ENCODE assay signal across 24 mouse cellular contexts in the genomic region with DNA sequence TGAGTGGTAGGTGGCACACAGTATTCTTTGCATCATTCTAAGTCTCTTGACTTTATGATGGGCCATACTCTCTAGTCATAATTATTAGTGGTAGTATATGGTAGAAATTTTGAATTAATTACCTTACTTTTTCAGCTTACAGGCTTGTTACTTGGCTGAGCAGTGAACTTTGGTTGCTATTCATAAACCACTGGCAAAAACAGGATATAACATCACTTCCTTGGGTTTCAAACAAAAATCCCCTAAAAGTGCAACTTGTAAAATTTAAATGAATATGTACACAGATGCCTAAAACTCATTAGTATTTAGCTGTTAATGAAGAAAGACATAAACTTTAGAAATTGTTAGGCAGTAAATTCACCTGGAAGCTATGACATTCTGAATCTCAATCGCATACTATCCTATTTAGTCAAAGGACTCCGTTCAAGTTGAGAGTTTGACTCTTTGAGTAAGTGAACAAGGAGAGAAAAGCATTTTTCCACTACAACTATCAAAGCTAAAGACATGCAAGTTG. TPM values are rescaled to one million over a fixed set of nuclear protein-coding genes. Genes with fewer than 3 reads are reported as not detected.
DNase-seq lines count a peak whose midpoint lies in the region; ATAC-seq and TF ChIP-seq lines count a peak whose summit lies in the region.
"Had no signal": no experiment of that assay in that cellular context is flagged by ENCODE, and none has a peak within 500 bp of the region (broad histone marks: within the 10 kb centered on the region; RNA-seq: fewer than 3 reads in every experiment).

No protein-coding gene starts in this region.

- dilution Hi-C loops in CH12.LX (cut with MboI; ENCODE audit: extremely low pct_ligation_motif_present, extremely low pct_unique_long_range_greater_than_20kb, low sequenced_read_pairs), result no loop called here

- ATAC-seq in neutrophil, adult 5-6 weeks (ENCODE audit: extremely low read depth, insufficient number of reproducible peaks, low FRiP score, poor library complexity, severe bottlenecking), result peak; percentile 69
- ATAC-seq: forebrain, embryonic 13.5 days; hindbrain, postnatal 0 days; intestine, embryonic 16.5 days had no signal

- no peak for TF ChIP-seq POLR2A in CH12.LX (IDR thresholded peaks at IDR 0.05; ENCODE audit: low read depth, low read length)

- no peaks in the 10 kb centered on the region for H3K27me3 ChIP-seq in CH12.LX (replicated peaks)
- H3K27me3 ChIP-seq: forebrain, embryonic 13.5 days; heart, embryonic 13.5 days; hindbrain, embryonic 13.5 days had no signal

- no peak for TF ChIP-seq CTCF in CH12.LX (conservative IDR thresholded peaks at IDR 0.05 in 1 of 2, IDR thresholded peaks at IDR 0.05 in 1 of 2; ENCODE audit: low read depth in 2 of 2, low read length in 2 of 2)

- peaks cover 0 to 5% of the 10 kb centered on the region in 2 experiments; a peak in 1 of 4 replicates for H3K4me1 ChIP-seq in CH12.LX (ENCODE audit: control insufficient read depth in 1 of 2, insufficient read depth in 2 of 2)
- H3K4me1 ChIP-seq: embryonic facial prominence, embryonic 10.5 days; forebrain, embryonic 13.5 days; heart, embryonic 13.5 days; hindbrain, embryonic 13.5 days had no signal

- no peak overlapping the region for H3K27ac ChIP-seq in CH12.LX (ENCODE audit: insufficient read depth, low read depth)
- H3K27ac ChIP-seq: embryonic facial prominence, embryonic 10.5 days; forebrain, embryonic 13.5 days; gastrocnemius, adult 2 months; heart, embryonic 13.5 days; hindbrain, embryonic 13.5 days; hindbrain, postnatal 0 days had no signal

- H3K9ac ChIP-seq in CH12.LX (ENCODE audit: insufficient read depth, low read depth), result no peak overlapping the region
- H3K9ac ChIP-seq: forebrain, embryonic 13.5 days; heart, embryonic 13.5 days; hindbrain, embryonic 13.5 days had no signal

- no peak overlapping the region for H3K4me2 ChIP-seq in CH12.LX (ENCODE audit: insufficient read depth, low read depth, poor library complexity, severe bottlenecking)
- H3K4me2 ChIP-seq: forebrain, embryonic 13.5 days; heart, embryonic 13.5 days; hindbrain, embryonic 13.5 days had no signal

- no peak overlapping the region for H3K4me3 ChIP-seq in CH12.LX (replicated peaks in 1 of 3; ENCODE audit: low read depth in 2 of 3, low read length in 2 of 3, poor library complexity in 1 of 3)
- H3K4me3 ChIP-seq: embryonic facial prominence, embryonic 10.5 days; forebrain, embryonic 13.5 days; gastrocnemius, adult 2 months; heart, embryonic 13.5 days; hindbrain, embryonic 13.5 days had no signal

- no peaks in the 10 kb centered on the region for H3K36me3 ChIP-seq in CH12.LX (replicated peaks in 1 of 2; ENCODE audit: control insufficient read depth in 1 of 2, insufficient read depth in 1 of 2, low read length in 1 of 2)
- H3K36me3 ChIP-seq: embryonic facial prominence, embryonic 10.5 days; heart, embryonic 13.5 days; hindbrain, embryonic 13.5 days had no signal

- H3K79me2 ChIP-seq in CH12.LX (replicated peaks; ENCODE audit: control insufficient read depth, extremely low read depth, insufficient read depth, poor library complexity, severe bottlenecking), result no peaks in the 10 kb centered on the region

- peak; percentile 56 for DNase-seq in CD4-positive helper T cell, adult 2 months (ENCODE audit: low read depth, low spot score)
- DNase-seq in CH12.LX (ENCODE audit: extremely low read depth), result no peak
- peak; percentile 75 for DNase-seq in induced T-regulatory cell, adult 2 months (ENCODE audit: low read depth)
- no peak for DNase-seq in left cerebral cortex, postnatal 36 days (ENCODE audit: low spot score in 2 of 2)
- DNase-seq in cerebellum, adult 8-10 months, result no peak
- no peak for DNase-seq in adrenal gland, postnatal 10 days
- DNase-seq in kidney, postnatal 14 days, result no peak
- DNase-seq: adrenal gland, adult 2 months; B cell, adult 2 months; cerebellum, adult 11-12 months; cerebellum, adult 9-11 months; cerebellum, postnatal 36 days; gastrocnemius, adult 2 months; gastrocnemius, postnatal 36 days; heart, adult 11 months; heart, postnatal 36 days; kidney, adult 8-10 months had no signal

- in situ Hi-C loops in CH12.LX (cut with MboI; ENCODE audit: low pct_ligation_motif_present, low pct_unique_long_range_greater_than_20kb, low sequenced_read_pairs), result no loop called here

- peak; percentile 28; the same call in 1 of the 2 replicates for TF ChIP-seq EP300 in CH12.LX (IDR thresholded peaks at IDR 0.05; ENCODE audit: low read length)

- TF ChIP-seq RAD21 in CH12.LX (IDR thresholded peaks at IDR 0.05; ENCODE audit: low read depth, low read length), result no peak

- intact Hi-C loops in left cerebral cortex, postnatal 36 days (cut with DNase I), result no loop called here

- H3K9me3 ChIP-seq in CH12.LX (replicated peaks; ENCODE audit: low read length), result no peaks in the 10 kb centered on the region
- H3K9me3 ChIP-seq: embryonic facial prominence, embryonic 10.5 days; forebrain, embryonic 13.5 days; heart, embryonic 13.5 days; hindbrain, embryonic 13.5 days had no signal

TF ChIP-seq in CH12.LX, 34 proteins besides CTCF, POLR2A, EP300 and RAD21:
- TF ChIP-seq RCOR1 (conservative IDR thresholded peaks at IDR 0.05; ENCODE audit: low read depth, low read length) (no peak), POLR2AphosphoS2 (IDR thresholded peaks at IDR 0.05; ENCODE audit: low read depth, low read length) (no peak), MEF2A (IDR thresholded peaks at IDR 0.05; ENCODE audit: borderline replicate concordance, low read depth, low read length) (peak; percentile 31; the same call in 1 of the 2 replicates)

RNA-seq across cellular contexts. Expression of gene Gpr174, which starts 38.0 kb away (rescaled TPM):
- total RNA-seq in CH12.LX (2012; rRNA removed) (8.5 and 13.3 TPM in 2 replicates), CH12.LX (2014; rRNA removed) (30.3 and 39.3 TPM in 2 replicates)
- 15.2 and 16.2 TPM in 2 replicates for polyA plus RNA-seq in CH12.LX (2012; ENCODE audit: insufficient read length, low read depth)
- 51.8 and 57.1 TPM in 2 replicates for total RNA-seq in neutrophil, adult 5-6 weeks (2017)
- not detected for total RNA-seq in left cerebral cortex, postnatal 36 days (2021)
- total RNA-seq in adrenal gland, postnatal 10 days (2021), result under 1 TPM; 0.72 to 0.82 TPM
- total RNA-seq: gastrocnemius, adult 2 months; hindbrain, postnatal 0 days had no signal
- polyA plus RNA-seq: adrenal gland, adult 2 months; embryonic facial prominence, embryonic 10.5 days; forebrain, embryonic 13.5 days; heart, embryonic 13.5 days; hindbrain, embryonic 13.5 days had no signal

Comparison
In these comparisons a context has a peak if more than half of its experiments do, and no peak if none do; other contexts are left out.
1. DNase-seq: peak in CD4-positive helper T cell, adult 2 months (single experiment) and induced T-regulatory cell, adult 2 months (single experiment); none in CH12.LX (single experiment), left cerebral cortex, postnatal 36 days (0 of 2), cerebellum, adult 8-10 months (single experiment), adrenal gland, postnatal 10 days (single experiment) and kidney, postnatal 14 days (single experiment).
2. RNA of gene Gpr174, which starts 38.0 kb away (total RNA-seq): 51.8 to 57.1 TPM in neutrophil, adult 5-6 weeks and 8.5 to 39.3 TPM in CH12.LX; 0.72 to 0.82 TPM in adrenal gland, postnatal 10 days and not detected in left cerebral cortex, postnatal 36 days; every median in the first group is over 4 times any median in the second.